ENCODE assay signal across 12 mouse cellular contexts in the genomic region with DNA sequence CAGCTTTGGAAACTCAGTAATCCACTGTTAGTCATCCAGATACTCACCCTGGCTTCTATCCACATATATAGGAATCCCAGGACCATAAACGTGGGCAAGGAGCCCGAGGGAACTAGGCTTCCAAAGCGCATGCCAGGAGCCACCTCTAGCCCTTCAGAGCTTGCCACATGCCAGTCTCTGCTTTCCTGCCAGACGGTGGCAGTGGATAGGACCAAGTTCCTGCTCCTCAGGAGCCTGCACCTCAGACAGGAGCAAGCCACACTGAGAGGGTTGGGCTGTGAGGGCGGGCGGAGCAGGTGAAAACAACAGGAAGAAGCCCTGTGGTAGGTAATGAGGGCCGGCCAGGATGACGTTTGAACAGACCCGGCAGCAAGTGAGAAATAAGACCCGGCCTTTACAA. TPM values are rescaled to one million over a fixed set of nuclear protein-coding genes. Genes with fewer than 3 reads are reported as not detected.
DNase-seq lines count a peak whose midpoint lies in the region; ATAC-seq lines count a peak whose summit lies in the region.
"Had no signal": no experiment of that assay in that cellular context is flagged by ENCODE, and none has a peak within 500 bp of the region (broad histone marks: within the 10 kb centered on the region; RNA-seq: fewer than 3 reads in every experiment).

No protein-coding gene starts in this region.

- peak overlapping the region; percentile 52; the same call in 1 of the 2 replicates for H3K9ac ChIP-seq in heart, embryonic 13.5 days
- 0 out of 2 replicates have a peak overlapping the region, but pooled peaks have one; percentile 35 for H3K9ac ChIP-seq in limb, embryonic 13.5 days
- no peak overlapping the region for H3K9ac ChIP-seq in midbrain, embryonic 14.5 days (replicated peaks; ENCODE audit: low read length)

- no peaks in the 10 kb centered on the region for H3K27me3 ChIP-seq in heart, embryonic 13.5 days (replicated peaks)
- no peaks in the 10 kb centered on the region for H3K27me3 ChIP-seq in limb, embryonic 13.5 days
- no peaks in the 10 kb centered on the region for H3K27me3 ChIP-seq in midbrain, embryonic 14.5 days (ENCODE audit: control insufficient read depth, insufficient read depth, low read length)

- no peak overlapping the region for H3K4me3 ChIP-seq in heart, embryonic 13.5 days
- no peak overlapping the region for H3K4me3 ChIP-seq in limb, embryonic 13.5 days
- H3K4me3 ChIP-seq in midbrain, embryonic 14.5 days (replicated peaks; ENCODE audit: low read depth, low read length) = no peak overlapping the region

- WGBS in heart, embryonic 13.5 days = 39% methylated on average over 10 of the region's 10 CpGs
- WGBS in limb, embryonic 13.5 days = 22% methylated on average over 10 of the region's 10 CpGs
- WGBS in midbrain, embryonic 14.5 days = 53% methylated on average over 10 of the region's 10 CpGs

- ATAC-seq in heart, embryonic 13.5 days (ENCODE audit: extremely low read depth, insufficient number of reproducible peaks, low FRiP score, low TSS enrichment) = no peak
- ATAC-seq in CD4-positive, CD25-positive, alpha-beta regulatory T cell, adult 4 months = peak; percentile 79
- ATAC-seq in limb, embryonic 13.5 days (ENCODE audit: low FRiP score, low read depth) = no peak
- no peak for ATAC-seq in midbrain, embryonic 14.5 days (ENCODE audit: low FRiP score, low TSS enrichment)
- ATAC-seq: hindbrain, embryonic 16.5 days had no signal

- H3K4me1 ChIP-seq in heart, embryonic 13.5 days = peaks cover 52% of the 10 kb centered on the region
- H3K4me1 ChIP-seq in limb, embryonic 13.5 days = peaks cover 30% of the 10 kb centered on the region
- peaks cover 7% of the 10 kb centered on the region for H3K4me1 ChIP-seq in midbrain, embryonic 14.5 days (ENCODE audit: control insufficient read depth, insufficient read depth, low read length)

- H3K36me3 ChIP-seq in heart, embryonic 13.5 days = peaks cover 53% of the 10 kb centered on the region
- H3K36me3 ChIP-seq in limb, embryonic 13.5 days = peaks cover 55% of the 10 kb centered on the region
- peaks cover 30% of the 10 kb centered on the region for H3K36me3 ChIP-seq in midbrain, embryonic 14.5 days (ENCODE audit: control insufficient read depth, insufficient read depth, low read length)

- no peaks in the 10 kb centered on the region for H3K9me3 ChIP-seq in heart, embryonic 13.5 days
- no peaks in the 10 kb centered on the region for H3K9me3 ChIP-seq in limb, embryonic 13.5 days
- H3K9me3 ChIP-seq in midbrain, embryonic 14.5 days (ENCODE audit: control insufficient read depth, low read length) = no peaks in the 10 kb centered on the region

- no peak for DNase-seq in heart, postnatal 10 days
- peak; percentile 62 to 70 for DNase-seq in cerebellum, postnatal 14 days
- no peak for DNase-seq in midbrain, embryonic 14.5 days
- no peak for DNase-seq in thymus, postnatal 36 days
- no peak for DNase-seq in thymus, postnatal 4 days
- DNase-seq: adrenal gland, adult 2 months; right cerebral cortex, postnatal 4 days had no signal

- no peak overlapping the region for H3K4me2 ChIP-seq in heart, embryonic 13.5 days
- no peak overlapping the region for H3K4me2 ChIP-seq in limb, embryonic 13.5 days (replicated peaks)
- no peak overlapping the region for H3K4me2 ChIP-seq in midbrain, embryonic 14.5 days (ENCODE audit: low read length)
- H3K4me2 ChIP-seq: liver, embryonic 11.5 days had no signal

- intact Hi-C loops in heart, postnatal 10 days (cut with DNase I) = no loop called here

- no peak overlapping the region for H3K27ac ChIP-seq in heart, embryonic 13.5 days (replicated peaks)
- H3K27ac ChIP-seq in limb, embryonic 13.5 days = no peak overlapping the region
- H3K27ac ChIP-seq in midbrain, embryonic 14.5 days (replicated peaks; ENCODE audit: low read depth, low read length) = no peak overlapping the region

RNA-seq across cellular contexts. Expression of a gene that starts 2.9 kb away (rescaled TPM):
- 26.1 and 28.0 TPM in 2 replicates for polyA plus RNA-seq in heart, embryonic 13.5 days (2015; fragmentation: Nextera tagmentation; extraction: Ambion mirVana)
- total RNA-seq in heart, postnatal 10 days (2021) = 10 to 100 TPM; 10.3 to 12.5 TPM
- polyA plus RNA-seq in CD4-positive, CD25-positive, alpha-beta regulatory T cell, adult 4 months (2017; shearing (Covaris generic)) = 100 to 1,000 TPM; 126 to 167 TPM
- polyA plus RNA-seq in limb, embryonic 13.5 days (2015; fragmentation: Nextera tagmentation; extraction: Ambion mirVana) = 51.0 and 56.4 TPM in 2 replicates
- polyA plus RNA-seq in midbrain, embryonic 14.5 days (2014; fragmentation: Nextera tagmentation; extraction: Ambion mirVana) = 23.1 and 31.2 TPM in 2 replicates

RNA-seq across cellular contexts. Expression of a gene that starts 10.2 kb away (rescaled TPM):
- 17.8 and 18.3 TPM in 2 replicates for polyA plus RNA-seq in heart, embryonic 13.5 days (2015; fragmentation: Nextera tagmentation; extraction: Ambion mirVana)
- total RNA-seq in heart, postnatal 10 days (2021) = 10 to 100 TPM in 1 of 2 experiments, 1 to 10 TPM in 1; 8.5 to 11.3 TPM
- polyA plus RNA-seq in CD4-positive, CD25-positive, alpha-beta regulatory T cell, adult 4 months (2017; shearing (Covaris generic)) = 1 to 10 TPM; 1.8 to 5.0 TPM
- 39.2 and 40.8 TPM in 2 replicates for polyA plus RNA-seq in limb, embryonic 13.5 days (2015; fragmentation: Nextera tagmentation; extraction: Ambion mirVana)
- 16.9 and 19.0 TPM in 2 replicates for polyA plus RNA-seq in midbrain, embryonic 14.5 days (2014; fragmentation: Nextera tagmentation; extraction: Ambion mirVana)

RNA-seq across cellular contexts. Expression of a gene that starts 22.7 kb away (rescaled TPM):
- polyA plus RNA-seq in heart, embryonic 13.5 days (2015; fragmentation: Nextera tagmentation; extraction: Ambion mirVana) = 23.2 and 25.9 TPM in 2 replicates
- 10 to 100 TPM; 43.5 to 49.4 TPM for total RNA-seq in heart, postnatal 10 days (2021)
- 1 to 10 TPM; 4.0 to 4.4 TPM for polyA plus RNA-seq in CD4-positive, CD25-positive, alpha-beta regulatory T cell, adult 4 months (2017; shearing (Covaris generic))
- 14.3 and 14.7 TPM in 2 replicates for polyA plus RNA-seq in limb, embryonic 13.5 days (2015; fragmentation: Nextera tagmentation; extraction: Ambion mirVana)
- 1.5 and 1.6 TPM in 2 replicates for polyA plus RNA-seq in midbrain, embryonic 14.5 days (2014; fragmentation: Nextera tagmentation; extraction: Ambion mirVana)

RNA-seq across cellular contexts. Expression of a gene that starts 41.6 kb away (rescaled TPM):
- polyA plus RNA-seq in heart, embryonic 13.5 days (2015; fragmentation: Nextera tagmentation; extraction: Ambion mirVana) = 10.0 and 11.6 TPM in 2 replicates
- total RNA-seq in heart, postnatal 10 days (2021) = 1 to 10 TPM; 4.9 to 5.2 TPM
- polyA plus RNA-seq in CD4-positive, CD25-positive, alpha-beta regulatory T cell, adult 4 months (2017; shearing (Covaris generic)) = 10 to 100 TPM; 19.9 to 26.7 TPM
- polyA plus RNA-seq in limb, embryonic 13.5 days (2015; fragmentation: Nextera tagmentation; extraction: Ambion mirVana) = 20.7 and 21.4 TPM in 2 replicates
- polyA plus RNA-seq in midbrain, embryonic 14.5 days (2014; fragmentation: Nextera tagmentation; extraction: Ambion mirVana) = 19.7 and 21.8 TPM in 2 replicates

RNA-seq across cellular contexts. Expression of a gene that starts 52.4 kb away (rescaled TPM):
- 57.1 and 59.2 TPM in 2 replicates for polyA plus RNA-seq in heart, embryonic 13.5 days (2015; fragmentation: Nextera tagmentation; extraction: Ambion mirVana)
- total RNA-seq in heart, postnatal 10 days (2021) = 100 to 1,000 TPM in 1 of 2 experiments, 10 to 100 TPM in 1; 98.5 to 107 TPM
- polyA plus RNA-seq in CD4-positive, CD25-positive, alpha-beta regulatory T cell, adult 4 months (2017; shearing (Covaris generic)) = 10 to 100 TPM; 25.8 to 42.0 TPM
- 73.7 and 76.4 TPM in 2 replicates for polyA plus RNA-seq in limb, embryonic 13.5 days (2015; fragmentation: Nextera tagmentation; extraction: Ambion mirVana)
- 69.2 and 75.2 TPM in 2 replicates for polyA plus RNA-seq in midbrain, embryonic 14.5 days (2014; fragmentation: Nextera tagmentation; extraction: Ambion mirVana)

Comparison
In these comparisons a context has a peak if more than half of its experiments do, and no peak if none do; other contexts are left out.
1. DNase-seq: peak in cerebellum, postnatal 14 days (2 of 2); none in heart, postnatal 10 days (0 of 2), midbrain, embryonic 14.5 days (single experiment), thymus, postnatal 36 days (0 of 2) and thymus, postnatal 4 days (single experiment).